Mouse (Mus musculus): ENCODE data around the gene Mier3. TPM values are rescaled to one million over a fixed set of nuclear protein-coding genes. Genes with fewer than 3 reads are reported as not detected.

The Mier3 gene
- polyA plus RNA-seq, 1 experiment = 4.9 TPM

DNA sequence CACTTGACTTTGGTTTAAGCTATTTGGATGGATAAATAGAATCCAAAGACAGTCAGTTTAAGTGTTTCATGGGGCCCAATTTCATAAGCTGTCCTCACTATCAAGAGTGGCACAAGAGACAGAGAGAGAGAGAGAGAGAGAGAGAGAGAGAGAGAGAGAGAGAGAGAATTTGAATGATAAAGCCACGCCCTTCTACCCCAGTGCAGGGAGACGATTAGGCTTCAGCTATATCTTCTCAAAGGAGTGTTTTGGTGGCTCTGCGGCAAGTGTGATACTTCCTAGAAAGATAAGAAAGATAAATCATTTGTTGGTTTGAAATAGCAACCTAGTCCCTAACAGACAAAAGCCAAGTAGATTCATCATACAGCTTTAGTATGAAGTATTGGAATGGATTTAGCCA lies 24.0 kb upstream of the Mier3 start:
- TF ChIP-seq POLR2A (IDR thresholded peaks at IDR 0.05; ENCODE audit: borderline replicate concordance, extremely low read depth, low read depth, low read length) (no peak), CTCF (IDR thresholded peaks at IDR 0.05; ENCODE audit: insufficient read depth, low read length) (no peak)
- no peak for DNase-seq
- no peak overlapping the region for H3K4me3 ChIP-seq (replicated peaks; ENCODE audit: extremely low read depth, low read depth, low read length)
- WGBS = 37% methylated on average over 3 of the region's 3 CpGs
- no peaks in the 10 kb centered on the region for H3K4me1 ChIP-seq (ENCODE audit: control insufficient read depth, insufficient read depth, low read length)

- WGBS = 66% methylated on average over 12 of the region's 12 CpGs
- TF ChIP-seq CTCF (IDR thresholded peaks at IDR 0.05; ENCODE audit: insufficient read depth, low read length) (no peak), POLR2A (IDR thresholded peaks at IDR 0.05; ENCODE audit: borderline replicate concordance, extremely low read depth, low read depth, low read length) (no peak)
- H3K4me1 ChIP-seq (ENCODE audit: control insufficient read depth, insufficient read depth, low read length) = no peaks in the 10 kb centered on the region
- H3K4me3 ChIP-seq (replicated peaks; ENCODE audit: extremely low read depth, low read depth, low read length) = no peak overlapping the region
- no peak for DNase-seq
Observed at GRCm38 (mm10) chr13:111658501-111659280, 22.1 kb upstream of the Mier3 start.

DNA sequence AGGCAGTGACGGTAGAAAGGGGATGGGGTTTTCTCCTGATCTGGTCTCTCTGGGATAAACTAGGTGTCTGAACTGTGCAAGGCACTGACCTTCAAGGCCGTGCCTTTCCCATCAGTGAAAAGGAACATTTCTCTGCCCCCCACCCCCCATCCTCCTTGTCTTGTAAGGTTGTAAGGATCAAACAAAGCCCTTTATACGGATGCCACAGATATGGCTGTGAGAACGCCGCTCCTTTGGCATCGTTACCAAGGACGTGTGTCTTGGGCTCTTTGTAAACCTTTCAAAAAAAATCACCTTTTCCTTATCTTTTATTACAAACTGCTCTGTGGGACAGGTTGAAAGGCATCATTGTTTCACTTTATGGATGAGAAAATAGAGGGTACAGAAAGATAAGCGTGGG lies 21.3 kb upstream of the Mier3 start:
- TF ChIP-seq CTCF (IDR thresholded peaks at IDR 0.05; ENCODE audit: insufficient read depth, low read length) (no peak), POLR2A (IDR thresholded peaks at IDR 0.05; ENCODE audit: borderline replicate concordance, extremely low read depth, low read depth, low read length) (no peak)
- Histone ChIP-seq H3K4me1 (ENCODE audit: control insufficient read depth, insufficient read depth, low read length) (no peaks in the 10 kb centered on the region), H3K4me3 (replicated peaks; ENCODE audit: extremely low read depth, low read depth, low read length) (no peak overlapping the region)
- no peak for DNase-seq
- 48% methylated on average over 8 of the region's 8 CpGs for WGBS

DNA sequence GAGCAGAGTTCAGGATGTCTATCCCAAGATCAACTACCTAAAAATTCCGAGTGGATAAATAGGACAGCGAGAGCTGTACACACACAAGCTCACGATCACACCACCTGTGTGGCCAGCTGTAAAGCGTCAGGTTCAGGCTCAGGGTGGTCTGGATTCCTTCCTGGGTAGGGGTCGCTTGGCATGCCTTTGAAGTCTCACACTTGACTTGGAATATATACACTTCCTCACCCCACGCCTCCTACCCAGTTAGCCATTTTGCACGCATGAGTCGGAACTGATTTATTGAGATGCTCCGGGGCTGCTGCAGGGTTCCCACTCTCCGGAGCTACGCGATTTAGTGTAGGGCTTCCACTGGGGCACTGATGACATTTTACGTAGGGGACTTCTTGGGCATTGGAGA lies 20.7 kb upstream of the Mier3 start:
- Histone ChIP-seq H3K4me1 (ENCODE audit: control insufficient read depth, insufficient read depth, low read length) (no peaks in the 10 kb centered on the region), H3K4me3 (replicated peaks; ENCODE audit: extremely low read depth, low read depth, low read length) (no peak overlapping the region)
- DNase-seq = no peak
- TF ChIP-seq POLR2A (IDR thresholded peaks at IDR 0.05; ENCODE audit: borderline replicate concordance, extremely low read depth, low read depth, low read length) = no peak
- no peak for TF ChIP-seq CTCF (IDR thresholded peaks at IDR 0.05; ENCODE audit: insufficient read depth, low read length)
- 38% methylated on average over 13 of the region's 13 CpGs for WGBS

GRCm38 (mm10) chr13:111660556-111660955 lies 20.2 kb upstream of the Mier3 start:
- Histone ChIP-seq H3K4me3 (replicated peaks; ENCODE audit: extremely low read depth, low read depth, low read length) (no peak overlapping the region), H3K4me1 (ENCODE audit: control insufficient read depth, insufficient read depth, low read length) (no peaks in the 10 kb centered on the region)
- TF ChIP-seq POLR2A (IDR thresholded peaks at IDR 0.05; ENCODE audit: borderline replicate concordance, extremely low read depth, low read depth, low read length) (no peak), CTCF (IDR thresholded peaks at IDR 0.05; ENCODE audit: insufficient read depth, low read length) (no peak)
- 57% methylated on average over 3 of the region's 3 CpGs for WGBS
- DNase-seq = no peak

DNA sequence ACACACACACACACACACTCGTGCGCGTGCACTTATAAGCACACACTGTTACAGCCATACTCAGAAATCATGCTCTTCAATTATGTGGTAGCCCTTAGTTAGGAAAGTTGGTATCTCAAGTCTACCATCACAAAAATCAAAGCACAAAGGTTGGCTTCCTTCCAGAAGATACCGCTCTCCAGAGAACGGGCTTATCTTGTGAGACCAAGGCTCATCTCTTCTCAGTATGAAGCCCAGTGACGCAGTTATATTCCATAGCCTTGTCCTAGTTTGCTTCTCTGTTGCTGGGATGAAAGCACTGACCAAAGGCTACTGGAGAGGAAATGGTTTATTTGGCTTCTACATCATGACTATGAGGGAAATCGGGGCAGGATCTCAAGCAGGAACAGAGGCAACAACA lies 12.8 kb upstream of the Mier3 start:
- 83% methylated on average over 7 of the region's 7 CpGs for WGBS
- no peak for TF ChIP-seq POLR2A (IDR thresholded peaks at IDR 0.05; ENCODE audit: borderline replicate concordance, extremely low read depth, low read depth, low read length)
- TF ChIP-seq CTCF (IDR thresholded peaks at IDR 0.05; ENCODE audit: insufficient read depth, low read length) = no peak
- no peaks in the 10 kb centered on the region for H3K4me1 ChIP-seq (ENCODE audit: control insufficient read depth, insufficient read depth, low read length)
- no peak for DNase-seq
- H3K4me3 ChIP-seq (replicated peaks; ENCODE audit: extremely low read depth, low read depth, low read length) = no peak overlapping the region

GRCm38 (mm10) chr13:111676841-111677240 lies 3.9 kb upstream of the Mier3 start:
- WGBS = 81% methylated on average over 3 of the region's 3 CpGs
- no peak for DNase-seq
- H3K4me3 ChIP-seq (replicated peaks; ENCODE audit: extremely low read depth, low read depth, low read length) = no peak overlapping the region
- H3K4me1 ChIP-seq (ENCODE audit: control insufficient read depth, insufficient read depth, low read length) = no peaks in the 10 kb centered on the region
- TF ChIP-seq POLR2A (IDR thresholded peaks at IDR 0.05; ENCODE audit: borderline replicate concordance, extremely low read depth, low read depth, low read length) (no peak), CTCF (IDR thresholded peaks at IDR 0.05; ENCODE audit: insufficient read depth, low read length) (no peak)

GRCm38 (mm10) chr13:111684056-111684625 lies 3.4 kb downstream of the Mier3 start:
- 53% methylated on average over 5 of the region's 5 CpGs for WGBS
- Histone ChIP-seq H3K4me3 (replicated peaks; ENCODE audit: extremely low read depth, low read depth, low read length) (no peak overlapping the region), H3K4me1 (ENCODE audit: control insufficient read depth, insufficient read depth, low read length) (peaks cover 2% of the 10 kb centered on the region; the same call in 1 of the 2 replicates)
- TF ChIP-seq CTCF (IDR thresholded peaks at IDR 0.05; ENCODE audit: insufficient read depth, low read length) = no peak
- no peak for TF ChIP-seq POLR2A (IDR thresholded peaks at IDR 0.05; ENCODE audit: borderline replicate concordance, extremely low read depth, low read depth, low read length)
- DNase-seq = peak; percentile 23

- Histone ChIP-seq H3K4me1 (ENCODE audit: control insufficient read depth, insufficient read depth, low read length) (peaks cover 2% of the 10 kb centered on the region; the same call in 1 of the 2 replicates), H3K4me3 (replicated peaks; ENCODE audit: extremely low read depth, low read depth, low read length) (peak overlapping the region; percentile 67)
- TF ChIP-seq CTCF (IDR thresholded peaks at IDR 0.05; ENCODE audit: insufficient read depth, low read length) (no peak), POLR2A (IDR thresholded peaks at IDR 0.05; ENCODE audit: borderline replicate concordance, extremely low read depth, low read depth, low read length) (peak; percentile 52; the same call in 1 of the 2 replicates)
- DNase-seq = peak; percentile 83
- under 1% methylated on average over 78 of the region's 86 CpGs for WGBS
Observed at GRCm38 (mm10) chr13:111685751-111686462, 5.1 kb downstream of the Mier3 start.

Data from lung, adult 2 months (tissue).